Mouse (Mus musculus): ENCODE data around the gene Wt1. TPM values are rescaled to one million over a fixed set of nuclear protein-coding genes. Genes with fewer than 3 reads are reported as not detected.

Gene Wt1
- polyA plus RNA-seq, 1 experiment from 2014 or later, result 0.14 TPM

- Histone ChIP-seq H3K36me3 (ENCODE audit: control insufficient read depth, insufficient read depth) (no peaks in the 10 kb centered on the region), H3K27me3 (replicated peaks; ENCODE audit: control insufficient read depth, insufficient read depth, low read length) (peaks cover 81% of the 10 kb centered on the region), H3K9ac (replicated peaks; ENCODE audit: low read depth, low read length) (no peak overlapping the region), H3K4me1 (replicated peaks; ENCODE audit: control insufficient read depth, insufficient read depth, low read length) (peaks cover 20% of the 10 kb centered on the region), H3K4me3 (replicated peaks; ENCODE audit: low read length) (no peak overlapping the region), H3K4me2 (ENCODE audit: low read length) (no peak overlapping the region), H3K9me3 (ENCODE audit: control insufficient read depth, low read length) (no peaks in the 10 kb centered on the region), H3K27ac (ENCODE audit: low read length) (no peak overlapping the region)
- 5% methylated on average over 12 of the region's 12 CpGs for WGBS
- ATAC-seq, result no peak
Measured at GRCm38 (mm10) chr2:105131061-105131810, 4.9 kb downstream of the Wt1 start.

GRCm38 (mm10) chr2:105131811-105132100 lies 5.4 kb downstream of the Wt1 start:
- Histone ChIP-seq H3K4me2 (ENCODE audit: low read length) (no peak overlapping the region), H3K36me3 (ENCODE audit: control insufficient read depth, insufficient read depth) (no peaks in the 10 kb centered on the region), H3K27me3 (replicated peaks; ENCODE audit: control insufficient read depth, insufficient read depth, low read length) (peaks cover 84% of the 10 kb centered on the region), H3K4me3 (replicated peaks; ENCODE audit: low read length) (no peak overlapping the region), H3K4me1 (replicated peaks; ENCODE audit: control insufficient read depth, insufficient read depth, low read length) (peaks cover 14% of the 10 kb centered on the region), H3K9me3 (ENCODE audit: control insufficient read depth, low read length) (no peaks in the 10 kb centered on the region), H3K9ac (replicated peaks; ENCODE audit: low read depth, low read length) (no peak overlapping the region), H3K27ac (ENCODE audit: low read length) (no peak overlapping the region)
- ATAC-seq, result no peak
- WGBS, result 6% methylated on average over 2 of the region's 2 CpGs

- Histone ChIP-seq H3K9ac (replicated peaks; ENCODE audit: low read depth, low read length) (no peak overlapping the region), H3K27ac (ENCODE audit: low read length) (no peak overlapping the region), H3K4me3 (replicated peaks; ENCODE audit: low read length) (no peak overlapping the region), H3K27me3 (replicated peaks; ENCODE audit: control insufficient read depth, insufficient read depth, low read length) (peaks cover 85% of the 10 kb centered on the region), H3K36me3 (ENCODE audit: control insufficient read depth, insufficient read depth) (no peaks in the 10 kb centered on the region), H3K4me1 (replicated peaks; ENCODE audit: control insufficient read depth, insufficient read depth, low read length) (peaks cover 9% of the 10 kb centered on the region), H3K4me2 (ENCODE audit: low read length) (no peak overlapping the region), H3K9me3 (ENCODE audit: control insufficient read depth, low read length) (no peaks in the 10 kb centered on the region)
- 1% methylated on average over 17 of the region's 17 CpGs for WGBS
- no peak for ATAC-seq
Measured at GRCm38 (mm10) chr2:105132300-105132699, 6.0 kb downstream of the Wt1 start.

GRCm38 (mm10) chr2:105132933-105133795 lies 6.8 kb downstream of the Wt1 start:
- under 1% methylated on average over 43 of the region's 43 CpGs for WGBS
- H3K9me3 ChIP-seq (ENCODE audit: control insufficient read depth, low read length), result no peaks in the 10 kb centered on the region
- H3K9ac ChIP-seq (replicated peaks; ENCODE audit: low read depth, low read length), result no peak overlapping the region
- H3K36me3 ChIP-seq (ENCODE audit: control insufficient read depth, insufficient read depth), result no peaks in the 10 kb centered on the region
- H3K27ac ChIP-seq (ENCODE audit: low read length), result no peak overlapping the region
- 0 out of 2 replicates have a peak, but pooled peaks have one; percentile 16 for ATAC-seq
- no peak overlapping the region for H3K4me2 ChIP-seq (ENCODE audit: low read length)
- peaks cover 8% of the 10 kb centered on the region for H3K4me1 ChIP-seq (replicated peaks; ENCODE audit: control insufficient read depth, insufficient read depth, low read length)
- H3K4me3 ChIP-seq (replicated peaks; ENCODE audit: low read length), result no peak overlapping the region
- H3K27me3 ChIP-seq (replicated peaks; ENCODE audit: control insufficient read depth, insufficient read depth, low read length), result peaks cover 88% of the 10 kb centered on the region

GRCm38 (mm10) chr2:105134296-105134695 lies 8.0 kb downstream of the Wt1 start:
- WGBS, result under 1% methylated on average over 19 of the region's 19 CpGs
- H3K4me2 ChIP-seq (ENCODE audit: low read length), result peak overlapping the region; percentile 14; the same call in 1 of the 2 replicates
- no peak overlapping the region for H3K27ac ChIP-seq (ENCODE audit: low read length)
- H3K9ac ChIP-seq (replicated peaks; ENCODE audit: low read depth, low read length), result no peak overlapping the region
- no peaks in the 10 kb centered on the region for H3K9me3 ChIP-seq (ENCODE audit: control insufficient read depth, low read length)
- peak overlapping the region; percentile 10; the same call in 1 of the 2 replicates for H3K4me3 ChIP-seq (replicated peaks; ENCODE audit: low read length)
- H3K4me1 ChIP-seq (replicated peaks; ENCODE audit: control insufficient read depth, insufficient read depth, low read length), result peaks cover 8% of the 10 kb centered on the region
- H3K27me3 ChIP-seq (replicated peaks; ENCODE audit: control insufficient read depth, insufficient read depth, low read length), result peaks cover 83% of the 10 kb centered on the region
- no peaks in the 10 kb centered on the region for H3K36me3 ChIP-seq (ENCODE audit: control insufficient read depth, insufficient read depth)
- peak; percentile 83 for ATAC-seq

GRCm38 (mm10) chr2:105139471-105139870 lies 13.1 kb downstream of the Wt1 start:
- H3K4me3 ChIP-seq (replicated peaks; ENCODE audit: low read length), result no peak overlapping the region

GRCm38 (mm10) chr2:105141371-105141770 lies 15.0 kb downstream of the Wt1 start:
- Histone ChIP-seq H3K36me3 (ENCODE audit: control insufficient read depth, insufficient read depth) (no peaks in the 10 kb centered on the region), H3K9me3 (ENCODE audit: control insufficient read depth, low read length) (no peaks in the 10 kb centered on the region), H3K27ac (ENCODE audit: low read length) (no peak overlapping the region), H3K4me2 (ENCODE audit: low read length) (no peak overlapping the region), H3K27me3 (replicated peaks; ENCODE audit: control insufficient read depth, insufficient read depth, low read length) (peaks cover 33% of the 10 kb centered on the region), H3K9ac (replicated peaks; ENCODE audit: low read depth, low read length) (no peak overlapping the region), H3K4me1 (replicated peaks; ENCODE audit: control insufficient read depth, insufficient read depth, low read length) (peaks cover 3% of the 10 kb centered on the region; the same call in 1 of the 2 replicates), H3K4me3 (replicated peaks; ENCODE audit: low read length) (no peak overlapping the region)
- no peak for ATAC-seq
- WGBS, result 22% methylated on average over 7 of the region's 7 CpGs

More at GRCm38 (mm10) chr2:105139471-105139870, 13.1 kb downstream of the Wt1 start:
- ATAC-seq, result no peak
- Histone ChIP-seq H3K9ac (replicated peaks; ENCODE audit: low read depth, low read length) (no peak overlapping the region), H3K36me3 (ENCODE audit: control insufficient read depth, insufficient read depth) (no peaks in the 10 kb centered on the region), H3K4me1 (replicated peaks; ENCODE audit: control insufficient read depth, insufficient read depth, low read length) (peaks cover 3% of the 10 kb centered on the region; the same call in 1 of the 2 replicates), H3K4me2 (ENCODE audit: low read length) (no peak overlapping the region), H3K27ac (ENCODE audit: low read length) (no peak overlapping the region), H3K27me3 (replicated peaks; ENCODE audit: control insufficient read depth, insufficient read depth, low read length) (peaks cover 50% of the 10 kb centered on the region), H3K9me3 (ENCODE audit: control insufficient read depth, low read length) (no peaks in the 10 kb centered on the region)
- 82% methylated on average over 7 of the region's 7 CpGs for WGBS

GRCm38 (mm10) chr2:105143731-105144130 lies 17.4 kb downstream of the Wt1 start:
- Histone ChIP-seq H3K27ac (ENCODE audit: low read length) (no peak overlapping the region), H3K27me3 (replicated peaks; ENCODE audit: control insufficient read depth, insufficient read depth, low read length) (peaks cover 15% of the 10 kb centered on the region), H3K9ac (replicated peaks; ENCODE audit: low read depth, low read length) (no peak overlapping the region), H3K4me1 (replicated peaks; ENCODE audit: control insufficient read depth, insufficient read depth, low read length) (peaks cover 3% of the 10 kb centered on the region; the same call in 1 of the 2 replicates), H3K4me3 (replicated peaks; ENCODE audit: low read length) (no peak overlapping the region), H3K4me2 (ENCODE audit: low read length) (no peak overlapping the region), H3K9me3 (ENCODE audit: control insufficient read depth, low read length) (no peaks in the 10 kb centered on the region), H3K36me3 (ENCODE audit: control insufficient read depth, insufficient read depth) (no peaks in the 10 kb centered on the region)
- 95% methylated on average over 14 of the region's 14 CpGs for WGBS
- no peak for ATAC-seq

GRCm38 (mm10) chr2:105151544-105151943 lies 25.2 kb downstream of the Wt1 start:
- Histone ChIP-seq H3K36me3 (ENCODE audit: control insufficient read depth, insufficient read depth) (no peaks in the 10 kb centered on the region), H3K4me1 (replicated peaks; ENCODE audit: control insufficient read depth, insufficient read depth, low read length) (no peaks in the 10 kb centered on the region), H3K4me3 (replicated peaks; ENCODE audit: low read length) (no peak overlapping the region), H3K27ac (ENCODE audit: low read length) (no peak overlapping the region), H3K9me3 (ENCODE audit: control insufficient read depth, low read length) (no peaks in the 10 kb centered on the region), H3K27me3 (replicated peaks; ENCODE audit: control insufficient read depth, insufficient read depth, low read length) (no peaks in the 10 kb centered on the region), H3K9ac (replicated peaks; ENCODE audit: low read depth, low read length) (no peak overlapping the region), H3K4me2 (ENCODE audit: low read length) (no peak overlapping the region)
- 89% methylated on average over 5 of the region's 5 CpGs for WGBS
- no peak for ATAC-seq
